Mouse (Mus musculus): Measurements from ENCODE around the gene Lsamp.

The Lsamp gene

DNA sequence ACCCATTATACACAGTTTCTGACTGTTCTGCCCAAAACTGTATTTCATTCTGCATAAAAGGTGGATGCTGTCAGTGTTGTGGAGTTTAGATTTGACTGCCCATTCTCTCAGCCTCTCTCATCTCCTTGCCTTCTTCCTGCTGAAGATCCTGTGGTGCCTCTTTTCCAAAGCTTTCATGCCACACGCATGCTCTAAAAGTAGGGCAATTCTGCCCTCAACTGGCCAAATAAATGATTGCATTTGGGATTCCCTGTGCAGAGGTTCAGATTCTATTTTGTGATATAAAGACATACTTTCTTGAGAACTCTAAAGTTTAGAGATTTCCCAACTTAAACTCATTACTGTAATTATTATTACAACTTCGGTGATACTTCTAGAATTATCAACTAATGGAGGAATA, 1260.5 kb downstream of the Lsamp start:
- no peak for DNase-seq (ENCODE audit: low spot score)

DNA sequence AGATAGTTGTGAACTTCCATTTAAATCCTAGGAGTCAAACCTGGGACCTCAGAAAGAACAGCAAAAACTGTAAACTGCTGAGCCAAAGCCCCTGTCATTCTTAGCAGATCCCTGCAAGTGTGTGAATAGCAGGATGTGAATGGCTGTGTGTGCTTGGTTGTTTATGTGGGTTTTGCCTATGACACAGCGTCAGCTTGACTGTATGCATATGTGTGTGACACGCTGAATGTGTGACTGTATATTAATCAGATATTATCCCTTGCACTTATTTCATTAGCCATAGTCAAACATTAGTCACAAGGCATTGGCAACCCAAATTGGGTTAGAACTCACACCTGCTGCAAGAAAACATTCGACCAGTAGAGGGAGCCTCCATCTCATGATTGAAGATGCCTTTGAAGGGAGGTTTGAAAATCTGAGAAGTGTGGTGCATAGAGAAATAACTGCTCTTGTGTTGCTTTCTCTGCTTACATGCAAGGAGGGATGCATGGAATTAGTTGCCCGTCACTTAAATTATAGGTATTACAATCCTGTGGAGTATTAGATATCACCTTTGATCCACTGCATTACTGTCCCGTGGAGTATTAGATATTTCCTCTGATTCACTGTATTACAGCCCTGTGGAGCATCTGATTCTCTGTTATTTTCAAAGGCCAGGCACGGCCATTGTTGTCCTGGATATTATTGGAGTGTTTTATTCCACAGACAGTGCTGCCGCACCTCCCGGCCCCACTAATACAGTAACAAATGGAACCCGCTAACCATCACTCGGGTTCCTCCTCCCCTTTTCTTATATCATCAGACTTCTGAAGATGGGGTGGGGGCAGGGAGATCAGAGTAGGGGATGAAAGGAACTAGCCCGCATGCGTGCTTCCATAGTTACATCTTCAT, 1274.2 kb downstream of the Lsamp start:
- DNase-seq (ENCODE audit: low spot score), result no peak

DNA sequence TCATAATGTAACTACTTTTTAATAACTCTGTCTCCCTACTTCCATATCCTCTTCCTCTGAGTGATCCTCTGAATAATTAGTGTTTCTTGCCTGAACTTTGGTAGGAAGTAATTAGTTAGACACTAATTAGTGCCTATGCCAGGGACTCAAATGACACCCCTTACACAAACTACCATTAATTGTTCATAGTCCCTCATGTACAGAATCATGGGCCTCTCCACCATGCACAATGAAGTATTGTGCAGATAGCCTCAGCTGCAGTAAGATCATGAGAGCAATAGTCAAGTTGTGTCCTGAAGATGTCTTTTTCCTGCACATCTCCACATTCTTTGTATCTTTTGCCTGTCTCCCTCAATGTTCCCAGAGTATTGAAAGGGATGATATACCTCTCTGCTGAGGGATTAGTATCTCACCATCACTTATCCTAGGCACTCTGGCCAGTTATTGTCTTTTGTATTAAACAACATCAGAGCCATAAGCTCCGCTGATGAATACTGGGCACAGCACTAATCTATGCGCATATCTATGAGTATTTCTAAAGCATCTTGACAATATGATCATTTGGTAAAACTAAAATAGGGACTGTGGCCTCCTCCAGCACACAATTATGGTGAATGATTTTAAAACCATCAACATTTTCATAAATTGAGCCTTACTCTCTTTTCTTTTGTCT, 1292.0 kb downstream of the Lsamp start:
- no peak for DNase-seq (ENCODE audit: low spot score)

DNA sequence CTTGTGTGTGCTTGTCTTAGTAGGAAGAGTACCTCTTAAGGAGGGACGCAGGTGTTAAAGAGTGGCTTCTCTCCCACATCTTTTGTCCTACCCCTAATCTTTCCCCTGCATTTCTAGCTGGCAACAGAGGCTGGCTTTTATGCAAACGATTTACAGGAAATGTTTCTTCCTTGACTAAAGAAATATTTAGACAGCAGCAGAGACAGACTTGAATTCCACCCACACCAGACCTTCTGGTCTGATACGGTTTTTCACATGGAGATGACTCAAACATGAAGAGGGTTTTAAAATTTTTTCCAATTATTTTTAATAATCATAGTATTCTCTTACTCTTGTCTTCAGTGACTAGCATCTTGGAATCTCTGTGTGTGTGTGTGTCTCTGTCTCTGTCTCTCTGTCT, 1333.8 kb downstream of the Lsamp start:
- no peak for DNase-seq (ENCODE audit: low spot score)

DNA sequence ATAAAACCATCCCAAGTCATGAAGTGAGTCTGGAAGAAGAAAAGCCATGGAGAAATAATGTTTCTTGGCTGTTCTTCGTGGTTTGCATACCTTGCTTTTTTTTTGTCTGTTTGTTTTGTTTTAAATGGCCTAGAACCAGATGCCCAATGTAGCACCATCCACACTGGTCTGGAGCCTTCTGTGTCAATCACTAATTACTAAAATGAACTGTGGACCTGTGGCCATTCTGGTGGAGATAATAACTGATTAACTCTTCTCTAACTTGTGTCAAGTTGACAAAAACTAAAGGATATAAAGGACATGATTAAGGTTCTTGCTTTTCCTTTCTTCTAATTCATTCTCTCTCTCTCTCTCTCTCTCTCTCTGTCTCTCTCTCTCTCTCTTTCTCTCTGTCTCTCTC, 1359.3 kb downstream of the Lsamp start:
- DNase-seq (ENCODE audit: low spot score), result no peak

DNA sequence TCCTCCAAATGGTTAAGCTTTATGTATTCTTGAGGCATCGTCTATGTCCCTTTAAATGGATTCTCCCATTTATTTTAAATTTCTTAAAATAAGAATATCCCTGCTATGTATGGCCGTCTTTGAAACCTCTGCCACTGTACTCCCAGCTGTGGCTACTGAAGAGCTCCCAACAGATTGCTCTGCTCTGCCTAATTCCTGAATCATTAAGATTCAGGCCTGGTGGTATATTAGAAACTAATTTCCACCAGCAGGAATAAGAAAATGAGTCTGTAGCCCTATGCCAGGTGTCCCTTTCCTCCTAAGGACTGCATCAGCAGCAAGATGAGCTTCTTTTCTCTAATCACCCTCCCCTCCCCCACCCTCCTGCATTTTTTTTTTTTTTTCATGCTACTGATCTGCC, 1381.0 kb downstream of the Lsamp start:
- no peak for DNase-seq (ENCODE audit: low spot score)

DNA sequence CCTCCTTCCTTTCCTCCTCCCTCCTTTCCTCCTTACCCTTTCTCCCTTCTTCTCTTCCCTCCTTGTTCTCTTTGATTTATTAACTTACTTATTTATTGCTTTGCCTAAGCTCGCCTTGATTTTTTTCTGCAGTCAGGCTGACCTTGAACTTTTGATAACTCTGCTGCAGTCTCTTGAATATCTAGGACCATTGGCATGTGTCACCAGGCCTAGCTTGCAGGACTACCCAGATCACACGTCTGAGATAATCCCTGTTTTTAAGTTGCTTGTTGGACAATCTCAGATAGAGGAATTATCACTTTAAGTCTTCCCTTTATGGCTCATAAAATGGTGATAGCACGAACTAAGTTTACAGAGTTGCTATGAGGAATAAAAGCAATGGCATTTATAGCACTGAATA, 1399.5 kb downstream of the Lsamp start:
- no peak for DNase-seq (ENCODE audit: low spot score)

DNA sequence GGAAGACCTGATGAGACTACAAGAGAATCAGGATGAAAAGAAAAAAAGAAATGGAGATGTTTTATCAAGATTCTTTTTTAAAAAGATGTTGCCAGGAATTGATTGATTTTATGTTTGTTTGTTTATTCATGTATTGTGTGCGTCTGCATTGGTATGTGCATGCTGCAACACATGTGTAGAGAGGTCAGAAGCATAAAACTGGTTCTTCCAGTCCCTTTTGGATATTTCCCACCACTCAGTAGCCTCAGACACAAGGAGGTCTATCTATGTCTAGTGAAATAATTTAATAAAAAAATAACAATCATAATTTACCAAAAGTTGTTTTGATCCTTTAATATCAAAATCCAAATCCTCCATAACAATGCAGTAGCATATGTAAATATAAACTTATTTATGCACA, 1400.1 kb downstream of the Lsamp start:
- DNase-seq (ENCODE audit: low spot score), result no peak

DNA sequence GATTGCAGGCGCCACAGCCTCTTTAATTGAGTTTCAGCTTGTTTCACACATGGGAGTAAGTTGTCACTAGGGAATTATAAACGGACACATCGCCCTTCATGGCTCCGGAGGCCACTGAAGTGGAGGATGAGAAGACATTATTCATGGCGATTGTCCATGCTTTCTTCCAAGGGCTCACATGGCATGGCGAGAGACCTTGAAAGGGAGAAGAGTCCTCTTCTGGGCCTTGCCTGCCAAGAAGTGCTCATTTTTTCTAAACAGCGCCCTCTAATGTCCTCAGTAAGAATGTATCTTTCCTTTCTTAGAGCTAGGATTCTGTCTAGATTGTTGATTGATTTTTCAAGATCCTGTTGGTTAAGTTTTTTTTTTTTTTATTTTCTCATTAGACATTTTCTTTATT, 1424.7 kb downstream of the Lsamp start:
- DNase-seq (ENCODE audit: low spot score), result no peak

DNA sequence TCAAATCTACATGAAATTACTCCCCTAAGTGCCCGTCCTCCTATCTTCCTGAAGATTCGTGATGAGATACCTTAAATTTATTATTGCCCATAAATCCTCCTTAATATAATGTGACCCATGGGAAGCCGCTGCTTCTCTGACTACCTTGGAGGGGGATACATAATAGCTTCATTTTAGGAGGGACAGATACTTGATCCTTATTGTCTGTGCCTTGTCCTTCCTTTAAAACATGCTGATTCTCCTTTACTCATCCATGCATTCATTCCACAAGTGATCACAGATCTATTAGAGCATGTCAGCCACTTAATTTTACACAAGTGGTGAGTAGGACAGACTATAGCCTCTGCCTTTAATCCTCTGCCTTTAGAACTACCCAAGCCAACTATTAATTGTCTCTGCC, 1426.5 kb downstream of the Lsamp start:
- no peak for DNase-seq (ENCODE audit: low spot score)

DNA sequence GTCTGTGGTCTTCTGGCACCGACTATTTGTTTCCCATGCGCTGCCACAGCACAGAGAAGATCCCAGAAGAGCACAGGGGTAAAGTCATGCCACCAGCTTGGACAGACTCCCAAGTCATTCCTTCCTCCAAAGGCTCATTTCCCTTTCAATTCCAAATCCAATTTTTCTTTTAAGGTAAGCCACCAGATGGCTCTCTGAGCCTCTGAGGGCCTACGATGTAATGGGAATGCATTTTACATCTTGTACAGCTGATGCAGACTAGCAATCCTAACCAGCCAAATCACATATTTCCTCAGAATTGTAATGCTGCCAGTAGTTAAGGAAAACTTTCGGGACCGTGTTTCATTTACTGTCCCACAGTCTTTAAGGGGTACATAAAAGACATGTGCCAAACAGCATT, 1433.2 kb downstream of the Lsamp start:
- DNase-seq (ENCODE audit: low spot score), result no peak

DNA sequence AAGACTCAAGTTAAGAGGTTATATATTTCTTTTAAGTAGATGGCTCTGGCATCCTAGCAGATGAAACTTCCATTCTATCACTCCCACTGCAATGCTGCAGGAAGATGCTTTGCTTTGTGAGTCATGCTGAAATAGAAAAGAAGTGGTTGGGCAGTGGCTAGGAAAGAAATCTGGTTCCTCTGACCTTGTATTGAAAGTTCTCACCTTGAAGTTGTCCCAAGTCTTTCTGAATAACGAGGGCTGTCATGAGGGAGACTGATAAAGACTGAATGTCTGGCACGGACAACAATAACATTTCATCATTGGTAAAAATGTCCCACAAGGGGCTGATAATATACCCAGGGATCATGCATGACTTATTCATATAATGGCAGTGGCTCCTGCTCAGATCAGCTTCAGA, 1483.2 kb downstream of the Lsamp start:
- peak; percentile 1 for DNase-seq (ENCODE audit: low spot score)

DNA sequence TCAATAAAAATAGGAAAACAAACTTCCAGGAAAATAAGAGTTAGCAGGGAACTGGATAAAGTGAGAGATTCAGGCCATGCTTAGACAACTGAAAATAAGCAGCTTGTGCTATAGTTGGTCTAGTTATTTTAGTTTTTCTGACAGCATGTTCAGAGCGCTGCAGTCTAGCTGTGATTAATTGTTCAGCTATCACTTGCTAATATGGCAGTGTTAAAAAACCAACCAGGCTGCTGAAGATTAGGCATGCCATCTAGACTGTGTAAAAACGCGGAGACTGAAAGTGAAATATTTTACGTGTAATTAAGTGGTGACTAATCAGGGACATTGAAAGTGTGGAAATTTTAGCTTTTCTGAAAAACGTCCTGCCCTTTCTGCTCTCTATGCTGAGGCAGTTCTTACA, 1494.5 kb downstream of the Lsamp start:
- no peak for DNase-seq (ENCODE audit: low spot score)

DNA sequence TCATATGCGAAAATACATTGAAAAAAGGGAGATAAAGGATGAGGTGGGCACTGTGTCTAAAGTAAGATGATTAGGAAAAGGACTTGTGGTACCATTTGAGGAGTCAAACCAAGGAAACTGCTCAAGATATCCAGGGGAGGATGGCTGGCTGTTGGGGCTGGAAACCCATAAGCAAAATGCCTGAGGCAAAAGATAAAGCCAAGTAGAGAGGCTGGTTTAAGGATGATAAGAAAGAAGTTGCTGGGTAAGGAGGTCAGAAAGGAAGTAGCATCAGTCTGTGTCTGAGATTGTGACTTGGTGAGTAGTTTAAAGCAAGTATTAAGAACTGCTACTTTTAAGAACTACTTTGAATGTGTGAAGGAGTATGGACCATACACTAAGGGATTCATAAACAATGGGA, 1497.7 kb downstream of the Lsamp start:
- DNase-seq (ENCODE audit: low spot score), result no peak

DNA sequence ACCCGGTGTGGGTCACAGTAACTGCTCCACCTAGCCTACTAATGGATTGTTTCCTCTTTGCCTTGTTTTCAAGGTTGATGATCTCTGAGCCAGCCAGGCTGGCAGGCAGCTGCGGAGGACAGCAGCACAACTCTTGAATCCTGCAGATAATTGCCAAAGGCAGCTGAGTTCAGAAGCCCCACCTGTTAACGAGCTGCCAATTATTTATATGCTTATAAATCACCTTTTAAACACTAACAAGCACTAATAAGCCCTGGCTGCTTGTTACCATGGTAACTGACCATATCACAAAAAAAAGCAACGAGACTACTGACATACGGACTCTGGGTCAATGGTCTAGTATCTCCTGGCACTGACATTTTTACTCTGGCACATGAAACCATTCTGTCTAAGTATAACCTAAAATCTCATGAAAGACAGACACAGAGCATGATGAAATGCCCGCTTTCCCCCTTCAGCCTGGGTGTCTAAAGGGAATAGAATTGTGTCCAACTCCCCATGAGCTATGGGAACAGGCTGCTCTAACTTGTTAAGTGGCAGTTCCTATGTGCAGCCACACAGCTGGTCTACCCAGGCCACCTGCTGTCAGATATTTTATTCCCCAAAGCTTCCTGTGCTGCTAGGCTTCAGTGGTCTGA, 1526.9 kb downstream of the Lsamp start:
- no peak for DNase-seq (ENCODE audit: low spot score)

DNA sequence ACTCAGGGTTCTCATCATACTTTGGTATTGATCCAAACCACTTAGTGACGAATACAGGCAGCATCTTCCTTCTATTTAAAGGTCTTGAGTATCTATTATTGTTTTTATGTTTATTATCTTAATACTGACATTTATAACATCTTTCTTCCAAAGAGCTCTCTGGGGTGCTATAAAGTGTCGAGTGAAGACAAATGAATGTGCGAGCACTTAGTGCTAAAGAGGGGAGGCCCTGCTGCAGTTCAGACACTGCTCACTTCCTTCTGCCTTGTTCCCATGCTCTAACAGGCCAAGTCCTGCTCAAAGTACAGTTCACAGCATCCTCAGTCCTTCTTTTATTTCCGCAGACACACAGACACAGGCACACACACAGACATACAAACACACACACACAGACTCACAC, 1537.4 kb downstream of the Lsamp start:
- DNase-seq (ENCODE audit: low spot score), result no peak

DNA sequence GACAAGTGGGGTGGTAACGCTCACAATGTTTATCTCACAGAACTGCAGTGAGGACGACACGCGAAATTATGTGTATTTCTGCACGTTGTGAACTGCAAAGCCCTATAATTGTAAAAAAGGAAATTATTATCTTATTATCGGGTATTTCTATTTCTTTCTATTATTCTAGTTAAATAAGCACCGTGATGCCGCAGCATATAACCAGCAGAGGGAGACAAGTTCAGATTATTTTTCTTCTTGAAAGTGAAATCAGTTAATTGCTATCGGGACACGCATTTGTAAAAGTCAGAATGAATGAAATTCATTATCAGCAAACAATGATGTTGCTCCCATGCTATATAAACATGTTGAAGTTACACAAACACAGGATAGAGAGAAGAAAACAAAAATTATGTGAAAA, 1540.1 kb downstream of the Lsamp start:
- no peak for DNase-seq (ENCODE audit: low spot score)

DNA sequence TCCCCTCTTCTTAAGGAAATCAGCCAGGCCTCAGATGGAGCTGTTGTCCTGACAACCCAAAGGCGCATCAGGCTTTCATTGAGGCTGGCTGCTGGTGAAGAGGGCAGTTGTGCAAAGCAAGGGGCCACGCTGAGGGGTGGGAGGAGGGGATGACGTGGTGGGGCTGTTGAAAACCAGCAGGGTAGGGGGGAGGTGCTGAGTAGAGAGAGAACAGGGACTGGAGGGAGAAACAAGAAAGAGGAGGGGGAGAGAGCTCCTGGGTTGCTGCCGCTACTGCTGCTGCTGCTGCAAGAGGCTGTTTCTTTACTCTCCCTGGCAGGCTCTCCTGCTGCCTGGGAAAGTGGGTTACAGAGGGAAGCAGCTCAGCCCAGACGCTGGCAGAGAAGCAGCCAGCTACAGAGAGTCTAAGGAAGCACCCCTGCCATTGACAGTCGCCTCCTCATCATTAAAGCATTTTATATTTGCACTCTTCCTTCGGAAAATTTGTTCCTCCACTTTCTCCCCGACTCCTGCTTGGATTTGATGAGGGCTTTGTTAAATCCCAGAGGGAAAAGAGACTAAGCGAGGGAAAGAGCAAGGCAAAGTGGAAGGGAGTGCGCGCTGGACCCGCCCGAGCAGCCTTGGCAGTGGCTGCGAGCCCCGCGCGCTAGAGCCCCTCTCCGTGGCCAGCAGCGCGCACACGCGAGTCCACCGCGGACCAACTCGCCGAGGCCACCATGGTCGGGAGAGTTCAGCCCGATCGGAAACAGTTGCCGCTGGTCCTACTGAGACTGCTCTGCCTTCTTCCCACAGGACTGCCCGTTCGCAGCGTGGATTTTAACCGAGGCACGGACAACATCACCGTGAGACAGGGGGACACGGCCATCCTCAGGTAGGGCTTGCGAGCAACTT, 1548.7 kb downstream of the Lsamp start:
- no peak for DNase-seq (ENCODE audit: low spot score)

DNA sequence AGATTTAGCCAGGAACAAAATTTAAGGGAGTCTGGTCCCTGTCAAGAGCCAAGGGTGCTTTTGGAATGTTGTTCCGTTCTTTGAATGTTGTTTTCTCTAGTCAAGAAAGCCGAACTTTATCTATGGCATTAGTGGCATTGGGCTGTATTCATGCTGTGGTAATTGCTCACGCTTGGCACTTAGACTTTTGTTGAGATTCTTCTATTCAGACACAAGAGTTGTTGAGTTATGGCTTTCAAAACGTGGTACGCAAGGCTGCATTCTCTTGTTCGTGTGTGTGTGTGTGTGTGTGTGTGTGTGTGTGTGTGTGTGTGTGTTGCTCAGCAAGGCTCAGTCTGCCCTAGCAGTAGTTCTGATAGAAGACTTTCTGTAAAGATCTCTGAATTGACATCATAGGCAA, 1549.5 kb downstream of the Lsamp start:
- DNase-seq (ENCODE audit: low spot score), result no peak

DNA sequence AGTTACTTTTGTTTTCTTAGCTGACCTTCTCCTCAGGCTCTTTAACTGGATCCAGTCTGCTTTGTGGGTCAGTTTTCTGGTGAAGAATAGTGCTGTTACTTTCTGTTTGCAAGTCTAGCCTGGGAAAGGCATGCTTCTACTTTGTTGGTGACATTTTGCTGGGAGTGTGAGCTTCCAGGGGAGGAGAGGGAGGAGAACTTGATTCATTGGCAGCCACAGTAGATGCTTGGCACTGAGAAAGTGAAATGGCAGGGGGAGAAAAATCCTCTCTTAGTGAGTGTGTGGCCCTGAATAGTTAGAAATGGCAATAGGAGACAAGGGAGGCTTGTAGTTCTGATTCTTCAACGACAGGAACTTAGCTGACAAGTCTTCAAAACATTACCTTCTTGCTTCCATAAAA, 1551.6 kb downstream of the Lsamp start:
- DNase-seq (ENCODE audit: low spot score), result no peak

DNA sequence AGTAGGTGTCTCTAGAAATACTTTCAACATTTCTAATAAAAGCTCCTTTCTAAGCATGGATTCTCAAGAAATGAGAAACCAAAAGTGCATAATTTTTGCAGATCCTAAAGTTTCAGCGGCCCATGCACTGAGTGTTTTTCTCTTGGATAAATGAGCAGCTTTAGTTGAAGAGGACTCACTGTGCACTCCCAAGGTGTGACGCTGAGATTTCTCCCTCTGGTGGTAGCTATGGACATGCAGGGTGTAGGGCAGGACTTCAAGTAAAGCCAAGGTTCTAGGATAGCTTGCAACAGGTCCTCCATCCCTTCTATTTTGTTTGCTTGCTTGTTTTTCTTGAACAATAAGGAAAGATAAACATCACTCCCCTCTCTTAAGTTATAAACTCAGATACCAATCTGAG, 1558.5 kb downstream of the Lsamp start:
- DNase-seq (ENCODE audit: low spot score), result no peak

DNA sequence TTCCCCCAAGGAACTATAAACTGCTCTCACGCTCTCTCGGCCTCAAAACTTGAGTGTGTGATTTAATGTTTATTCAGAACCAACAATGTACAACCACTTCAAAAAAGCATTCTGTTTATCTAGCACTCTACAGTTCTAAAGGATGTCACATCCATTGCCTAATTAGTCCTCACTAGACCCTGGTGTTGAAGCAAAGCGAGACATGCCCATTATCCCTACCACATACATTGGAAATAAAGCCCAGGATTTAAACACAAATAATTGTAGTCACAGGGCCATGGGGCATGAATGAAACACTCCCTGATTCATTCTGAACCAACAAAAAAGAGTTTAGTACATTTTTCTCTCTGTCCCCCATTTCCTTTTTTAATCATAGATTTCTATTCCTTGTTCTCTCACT, 1567.0 kb downstream of the Lsamp start:
- no peak for DNase-seq (ENCODE audit: low spot score)

Data from ovary, adult 18-20 months (tissue).